Mouse (Mus musculus): ENCODE measurements around the gene Pde8b. TPM values are rescaled to one million over a fixed set of nuclear protein-coding genes. Genes with fewer than 3 reads are reported as not detected.

Gene Pde8b
- polyA plus RNA-seq, 1 experiment from 2014 or later = 2.3 TPM

DNA sequence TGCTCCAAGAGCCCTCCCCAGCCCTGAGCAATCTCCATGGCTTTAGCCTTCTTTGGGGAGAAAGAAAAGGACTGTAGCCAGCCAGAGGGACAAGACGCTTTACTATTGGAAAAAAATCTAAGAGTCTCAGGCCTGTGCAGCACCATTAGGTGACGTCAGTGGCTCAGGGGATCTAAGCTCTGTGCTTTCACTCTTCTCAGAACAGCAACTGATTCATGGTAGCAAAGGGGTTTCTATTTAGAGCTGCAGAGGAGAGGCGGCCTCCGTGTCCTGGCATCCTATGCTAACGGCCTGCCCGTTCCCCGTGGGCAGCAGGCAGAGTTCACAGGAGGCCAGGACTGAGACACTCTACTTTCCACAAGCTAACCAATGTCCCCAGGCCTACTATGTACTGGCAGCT is 169.1 kb downstream of the Pde8b start:
- no peaks in the 10 kb centered on the region for H3K9me3 ChIP-seq (ENCODE audit: control insufficient read depth, low read length)
- H3K9ac ChIP-seq (ENCODE audit: low read length) = no peak overlapping the region
- ATAC-seq (ENCODE audit: low FRiP score) (no peak), DNase-seq (ENCODE audit: low spot score, missing footprints) (no peak)
- no peaks in the 10 kb centered on the region for H3K27me3 ChIP-seq (ENCODE audit: control insufficient read depth, insufficient read depth, low read length)
- H3K36me3 ChIP-seq (ENCODE audit: control insufficient read depth, insufficient read depth, low read length) = no peaks in the 10 kb centered on the region
- no peak overlapping the region for H3K4me2 ChIP-seq
- H3K4me1 ChIP-seq (ENCODE audit: control insufficient read depth, insufficient read depth, low read length) = no peaks in the 10 kb centered on the region
- no peak overlapping the region for H3K27ac ChIP-seq (ENCODE audit: low read depth, low read length)
- 92% methylated on average over 7 of the region's 7 CpGs for WGBS
- H3K4me3 ChIP-seq (ENCODE audit: low read depth, low read length) = no peak overlapping the region

DNA sequence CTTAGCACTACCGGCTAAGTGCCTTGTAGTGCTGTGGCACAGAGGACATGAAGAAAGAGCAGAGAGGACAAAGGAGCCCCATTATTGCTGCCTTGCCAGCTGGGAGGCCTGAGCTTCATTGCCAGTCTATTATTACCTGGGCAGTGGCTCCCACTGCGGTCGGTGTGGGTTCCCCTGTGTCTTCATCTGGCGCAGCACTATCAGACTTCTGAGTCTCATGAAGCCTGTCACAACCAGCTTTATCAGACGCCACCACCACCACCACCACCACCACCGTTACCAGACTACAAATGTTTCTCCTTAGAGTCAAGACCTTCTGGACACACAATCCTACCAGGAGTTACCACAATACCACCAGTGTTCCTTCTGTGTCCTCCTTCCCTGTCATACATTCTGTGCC is 171.6 kb downstream of the Pde8b start:
- H3K4me3 ChIP-seq (ENCODE audit: low read depth, low read length) = no peak overlapping the region
- no peak overlapping the region for H3K4me2 ChIP-seq
- 66% methylated on average over 6 of the region's 6 CpGs for WGBS
- H3K4me1 ChIP-seq (ENCODE audit: control insufficient read depth, insufficient read depth, low read length) = no peaks in the 10 kb centered on the region
- DNase-seq (ENCODE audit: low spot score, missing footprints) = no peak
- H3K9me3 ChIP-seq (ENCODE audit: control insufficient read depth, low read length) = no peaks in the 10 kb centered on the region
- no peak for ATAC-seq (ENCODE audit: low FRiP score)
- no peaks in the 10 kb centered on the region for H3K36me3 ChIP-seq (ENCODE audit: control insufficient read depth, insufficient read depth, low read length)
- H3K27ac ChIP-seq (ENCODE audit: low read depth, low read length) = no peak overlapping the region
- no peak overlapping the region for H3K9ac ChIP-seq (ENCODE audit: low read length)
- no peaks in the 10 kb centered on the region for H3K27me3 ChIP-seq (ENCODE audit: control insufficient read depth, insufficient read depth, low read length)

DNA sequence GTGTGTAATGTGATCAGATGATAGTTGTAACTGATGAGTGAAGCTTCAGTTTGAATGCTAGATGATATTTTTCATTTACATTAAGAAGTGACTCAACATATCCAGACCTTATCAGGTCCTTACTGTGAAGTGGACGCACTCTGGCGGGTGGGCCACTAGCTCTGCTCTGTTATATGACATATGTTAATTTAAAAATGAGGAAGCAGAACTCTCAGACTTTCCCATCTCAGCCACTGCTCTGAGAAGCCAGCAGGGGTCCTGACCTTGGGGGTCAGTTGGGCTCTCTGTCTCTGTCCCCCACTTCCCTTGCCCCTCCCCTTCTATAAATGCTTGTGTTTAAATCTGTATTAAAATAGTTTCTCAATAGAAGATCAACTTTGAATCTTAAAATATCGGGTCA is 172.4 kb downstream of the Pde8b start:
- WGBS = 89% methylated on average over 3 of the region's 3 CpGs
- Histone ChIP-seq H3K9me3 (ENCODE audit: control insufficient read depth, low read length) (no peaks in the 10 kb centered on the region), H3K4me1 (ENCODE audit: control insufficient read depth, insufficient read depth, low read length) (no peaks in the 10 kb centered on the region), H3K4me2 (no peak overlapping the region), H3K9ac (ENCODE audit: low read length) (no peak overlapping the region), H3K27me3 (ENCODE audit: control insufficient read depth, insufficient read depth, low read length) (no peaks in the 10 kb centered on the region), H3K36me3 (ENCODE audit: control insufficient read depth, insufficient read depth, low read length) (no peaks in the 10 kb centered on the region), H3K4me3 (ENCODE audit: low read depth, low read length) (no peak overlapping the region), H3K27ac (ENCODE audit: low read depth, low read length) (no peak overlapping the region)
- ATAC-seq (ENCODE audit: low FRiP score) (no peak), DNase-seq (ENCODE audit: low spot score, missing footprints) (no peak)

DNA sequence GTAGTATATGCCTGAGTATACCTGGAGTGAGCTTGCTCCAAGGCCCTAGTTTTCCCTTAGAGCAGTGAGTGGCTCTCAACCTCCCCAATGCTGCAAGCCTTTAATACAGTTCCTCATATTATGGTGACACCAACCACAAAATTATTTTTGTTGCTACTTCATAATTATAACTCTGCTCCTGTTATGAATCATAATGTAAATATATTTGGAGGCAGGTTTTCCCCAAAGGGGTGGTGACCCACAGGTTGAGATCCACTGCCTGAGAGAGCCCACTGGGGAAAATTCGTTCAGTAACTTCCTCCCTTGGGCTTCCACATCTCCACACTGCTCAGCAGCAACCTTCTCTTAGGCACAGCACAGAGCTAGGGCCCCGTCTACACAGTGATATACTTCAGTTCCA is 174.0 kb downstream of the Pde8b start:
- WGBS = 73% methylated on average over 2 of the region's 2 CpGs
- no peak overlapping the region for H3K27ac ChIP-seq (ENCODE audit: low read depth, low read length)
- ATAC-seq (ENCODE audit: low FRiP score) (no peak), DNase-seq (ENCODE audit: low spot score, missing footprints) (no peak)
- H3K9me3 ChIP-seq (ENCODE audit: control insufficient read depth, low read length) = no peaks in the 10 kb centered on the region
- H3K4me1 ChIP-seq (ENCODE audit: control insufficient read depth, insufficient read depth, low read length) = no peaks in the 10 kb centered on the region
- no peak overlapping the region for H3K4me2 ChIP-seq
- no peak overlapping the region for H3K9ac ChIP-seq (ENCODE audit: low read length)
- H3K36me3 ChIP-seq (ENCODE audit: control insufficient read depth, insufficient read depth, low read length) = no peaks in the 10 kb centered on the region
- H3K4me3 ChIP-seq (ENCODE audit: low read depth, low read length) = no peak overlapping the region
- H3K27me3 ChIP-seq (ENCODE audit: control insufficient read depth, insufficient read depth, low read length) = no peaks in the 10 kb centered on the region

DNA sequence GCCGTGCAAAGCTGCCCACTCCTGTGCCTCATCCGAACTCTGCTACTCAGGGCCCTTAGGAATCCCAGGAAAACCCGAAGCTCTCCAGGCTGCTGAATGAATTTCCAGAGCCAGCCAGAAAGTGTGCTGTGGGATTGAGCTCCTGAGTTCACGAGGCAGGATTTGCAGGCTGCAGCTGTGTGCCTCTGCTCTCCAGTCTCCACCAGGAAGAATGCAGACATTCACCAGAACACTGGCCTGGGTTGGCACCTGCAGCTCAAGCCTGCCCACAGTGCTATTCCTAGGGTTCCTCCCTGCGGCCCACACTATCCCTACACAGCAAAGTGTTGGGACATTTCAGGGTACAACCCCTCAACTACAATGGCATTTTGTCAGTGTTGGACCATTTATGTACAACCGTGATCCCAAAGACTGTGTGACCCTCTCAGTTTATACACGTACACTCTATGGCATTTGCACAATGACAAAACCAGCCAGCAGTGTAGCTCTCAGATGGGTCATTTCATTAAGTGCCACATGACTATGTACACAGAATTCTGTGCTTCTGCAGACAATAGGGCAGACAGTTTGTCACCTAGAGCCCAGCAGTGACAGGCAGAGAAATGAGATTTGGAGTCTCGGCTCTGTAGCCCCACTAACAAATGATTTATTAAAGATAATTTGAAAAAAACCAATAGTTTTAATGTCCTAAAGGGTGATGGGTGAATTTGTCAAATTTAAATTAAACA is 176.5 kb downstream of the Pde8b start:
- WGBS = 80% methylated on average over 8 of the region's 8 CpGs
- H3K27ac ChIP-seq (ENCODE audit: low read depth, low read length) = no peak overlapping the region
- no peak overlapping the region for H3K9ac ChIP-seq (ENCODE audit: low read length)

DNA sequence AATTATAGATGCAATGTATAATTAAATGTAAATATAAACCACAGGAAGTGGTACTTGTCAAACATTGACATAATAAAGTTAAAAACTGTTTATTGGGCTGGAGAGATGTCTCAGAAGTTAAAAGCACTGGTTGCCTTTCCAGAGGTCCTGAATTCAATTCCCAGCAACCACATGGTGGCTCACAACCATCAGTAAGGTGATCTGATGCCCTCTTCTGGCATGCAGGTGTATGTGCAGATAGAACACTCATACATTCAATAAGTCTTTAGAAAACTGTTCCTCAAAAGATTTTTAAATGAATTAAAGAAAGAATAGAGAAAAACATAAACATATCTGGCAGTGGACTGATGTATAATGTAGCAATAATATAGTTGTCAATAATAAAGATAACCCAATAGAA is 179.9 kb downstream of the Pde8b start:
- ATAC-seq (ENCODE audit: low FRiP score) (no peak), DNase-seq (ENCODE audit: low spot score, missing footprints) (no peak)
- Histone ChIP-seq H3K27ac (ENCODE audit: low read depth, low read length) (no peak overlapping the region), H3K36me3 (ENCODE audit: control insufficient read depth, insufficient read depth, low read length) (no peaks in the 10 kb centered on the region), H3K4me3 (ENCODE audit: low read depth, low read length) (no peak overlapping the region), H3K9me3 (ENCODE audit: control insufficient read depth, low read length) (no peaks in the 10 kb centered on the region), H3K4me1 (ENCODE audit: control insufficient read depth, insufficient read depth, low read length) (no peaks in the 10 kb centered on the region), H3K27me3 (ENCODE audit: control insufficient read depth, insufficient read depth, low read length) (no peaks in the 10 kb centered on the region), H3K9ac (ENCODE audit: low read length) (no peak overlapping the region), H3K4me2 (no peak overlapping the region)

More for the DNA sequence above, 176.5 kb downstream of the Pde8b start:
- no peak overlapping the region for H3K4me3 ChIP-seq (ENCODE audit: low read depth, low read length)
- H3K27me3 ChIP-seq (ENCODE audit: control insufficient read depth, insufficient read depth, low read length) = no peaks in the 10 kb centered on the region
- no peaks in the 10 kb centered on the region for H3K4me1 ChIP-seq (ENCODE audit: control insufficient read depth, insufficient read depth, low read length)
- no peak overlapping the region for H3K4me2 ChIP-seq
- DNase-seq (ENCODE audit: low spot score, missing footprints) (no peak), ATAC-seq (ENCODE audit: low FRiP score) (no peak)
- H3K9me3 ChIP-seq (ENCODE audit: control insufficient read depth, low read length) = no peaks in the 10 kb centered on the region
- H3K36me3 ChIP-seq (ENCODE audit: control insufficient read depth, insufficient read depth, low read length) = no peaks in the 10 kb centered on the region

DNA sequence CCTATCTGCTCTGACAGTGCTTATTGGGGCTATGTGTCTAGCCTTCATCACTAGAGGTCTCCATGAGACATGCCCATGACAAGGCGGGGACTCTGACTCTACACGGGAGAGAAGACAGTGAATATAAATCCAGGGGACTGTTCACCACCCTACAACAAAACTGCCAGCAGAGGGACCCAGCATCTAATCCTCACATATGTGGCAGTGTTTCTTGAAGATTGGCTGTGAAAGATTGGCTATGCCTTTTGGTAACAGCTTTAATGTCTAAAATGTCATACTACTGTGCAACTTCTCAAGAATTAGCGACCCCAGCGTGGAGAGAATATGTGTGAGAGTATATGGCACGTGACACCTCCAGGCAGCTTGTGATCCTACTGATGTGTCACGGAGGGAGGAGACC is 182.3 kb downstream of the Pde8b start:
- ATAC-seq (ENCODE audit: low FRiP score) = no peak
- 68% methylated on average over 6 of the region's 6 CpGs for WGBS
- DNase-seq (ENCODE audit: low spot score, missing footprints) = no peak
- Histone ChIP-seq H3K27me3 (ENCODE audit: control insufficient read depth, insufficient read depth, low read length) (no peaks in the 10 kb centered on the region), H3K4me3 (ENCODE audit: low read depth, low read length) (no peak overlapping the region), H3K27ac (ENCODE audit: low read depth, low read length) (no peak overlapping the region), H3K9me3 (ENCODE audit: control insufficient read depth, low read length) (no peaks in the 10 kb centered on the region), H3K9ac (ENCODE audit: low read length) (no peak overlapping the region), H3K4me1 (ENCODE audit: control insufficient read depth, insufficient read depth, low read length) (no peaks in the 10 kb centered on the region), H3K4me2 (no peak overlapping the region), H3K36me3 (ENCODE audit: control insufficient read depth, insufficient read depth, low read length) (no peaks in the 10 kb centered on the region)

DNA sequence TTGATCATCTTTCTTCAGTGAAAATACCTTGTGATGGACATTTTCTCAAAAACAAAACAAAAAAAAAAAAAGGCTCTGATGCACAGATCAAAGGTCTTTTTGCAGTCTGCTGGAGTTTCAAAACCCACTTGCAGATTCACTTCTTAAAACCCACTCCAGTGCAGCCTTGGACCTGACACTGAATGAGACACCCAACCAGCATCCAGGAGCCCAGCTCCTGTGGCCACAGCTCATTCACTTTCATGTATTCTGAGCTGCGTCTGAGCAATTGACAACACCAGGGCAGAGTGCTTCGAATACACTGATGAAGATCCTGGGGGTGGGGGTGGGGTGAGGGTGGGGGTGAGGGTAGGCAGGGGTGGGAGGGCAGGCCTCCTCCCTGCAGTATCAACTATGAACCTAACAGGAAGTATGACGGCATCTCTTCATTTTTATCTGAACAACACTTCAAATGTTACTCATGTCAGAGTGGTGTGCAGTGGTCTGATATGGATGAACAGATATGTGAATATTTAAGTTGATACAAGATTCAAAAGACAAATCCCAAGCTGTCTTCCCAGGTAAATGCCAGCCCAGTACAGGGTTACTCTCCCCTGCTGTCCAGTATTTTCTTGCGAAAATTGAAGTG is 186.6 kb downstream of the Pde8b start:
- H3K4me1 ChIP-seq (ENCODE audit: control insufficient read depth, insufficient read depth, low read length) = no peaks in the 10 kb centered on the region
- no peaks in the 10 kb centered on the region for H3K9me3 ChIP-seq (ENCODE audit: control insufficient read depth, low read length)
- no peak overlapping the region for H3K4me3 ChIP-seq (ENCODE audit: low read depth, low read length)
- no peak overlapping the region for H3K27ac ChIP-seq (ENCODE audit: low read depth, low read length)
- DNase-seq (ENCODE audit: low spot score, missing footprints) (no peak), ATAC-seq (ENCODE audit: low FRiP score) (no peak)
- no peaks in the 10 kb centered on the region for H3K27me3 ChIP-seq (ENCODE audit: control insufficient read depth, insufficient read depth, low read length)
- 76% methylated on average over 4 of the region's 4 CpGs for WGBS
- H3K9ac ChIP-seq (ENCODE audit: low read length) = no peak overlapping the region
- no peaks in the 10 kb centered on the region for H3K36me3 ChIP-seq (ENCODE audit: control insufficient read depth, insufficient read depth, low read length)
- H3K4me2 ChIP-seq = no peak overlapping the region

DNA sequence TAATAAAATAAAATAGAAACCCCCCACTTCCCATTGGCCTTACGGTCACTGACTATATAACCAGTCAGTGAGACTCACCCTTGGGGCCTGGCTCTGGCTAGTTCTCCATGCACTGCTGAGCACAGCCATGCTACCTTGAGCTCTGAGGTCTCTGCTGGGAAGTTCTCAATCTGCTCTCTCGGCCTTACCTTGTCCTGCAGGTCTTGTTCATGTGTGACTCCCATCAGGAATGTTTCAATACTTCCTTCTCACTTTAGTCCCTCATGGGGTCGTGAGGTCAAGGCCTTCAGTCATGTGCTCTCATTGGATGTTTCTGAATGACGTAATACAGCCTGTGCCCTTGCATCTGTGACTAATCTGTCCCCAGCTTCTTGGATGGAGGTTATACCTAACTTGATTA is 191.3 kb downstream of the Pde8b start:
- Histone ChIP-seq H3K4me2 (no peak overlapping the region), H3K4me1 (ENCODE audit: control insufficient read depth, insufficient read depth, low read length) (no peaks in the 10 kb centered on the region), H3K27ac (ENCODE audit: low read depth, low read length) (no peak overlapping the region), H3K9me3 (ENCODE audit: control insufficient read depth, low read length) (no peaks in the 10 kb centered on the region), H3K9ac (ENCODE audit: low read length) (no peak overlapping the region), H3K4me3 (ENCODE audit: low read depth, low read length) (no peak overlapping the region), H3K36me3 (ENCODE audit: control insufficient read depth, insufficient read depth, low read length) (no peaks in the 10 kb centered on the region), H3K27me3 (ENCODE audit: control insufficient read depth, insufficient read depth, low read length) (no peaks in the 10 kb centered on the region)
- ATAC-seq (ENCODE audit: low FRiP score) = no peak
- no peak for DNase-seq (ENCODE audit: low spot score, missing footprints)
- 75% methylated on average over 4 of the region's 4 CpGs for WGBS

All from midbrain, embryonic 11.5 days (tissue).